In genomic region chr2:153014758-153015593, GRCm38 (mm10) we compare ENCODE assay signal across 8 mouse cellular contexts. TPM values are rescaled to one million over a fixed set of nuclear protein-coding genes. Genes with fewer than 3 reads are reported as not detected.
DNase-seq lines count a peak whose midpoint lies in the region; ATAC-seq and TF ChIP-seq lines count a peak whose summit lies in the region.

Gene Pdrg1, minus strand, starts transcription at chr2:153015427.

- intact Hi-C loops in heart, postnatal 25 days (cut with DNase I), result loop anchor here (2.0 to 10.0 kb wide), 3 partner anchors 73 to 330 kb away; partner anchors contain the start of gene Mcts2

- H3K27me3 ChIP-seq in forebrain, embryonic 15.5 days, result no peaks in the 10 kb centered on the region

- peak within 1 kb of the TSS; percentile 82 for H3K9ac ChIP-seq in ES-E14 (ENCODE audit: insufficient read depth, low read depth, low read length, poor library complexity, severe bottlenecking)
- peak within 1 kb of the TSS; percentile 64 for H3K9ac ChIP-seq in forebrain, embryonic 15.5 days (replicated peaks)

- peak; percentile 96 for ATAC-seq in forebrain, embryonic 15.5 days (replicated peaks)
- ATAC-seq in neutrophil, adult 5-6 weeks (ENCODE audit: extremely low read depth, insufficient number of reproducible peaks, low FRiP score, poor library complexity, severe bottlenecking), result peak; percentile 87

- 1% methylated on average over 54 of the region's 54 CpGs for WGBS in forebrain, embryonic 15.5 days
- WGBS in lung, adult 2 months, result 1% methylated on average over 54 of the region's 54 CpGs

- peak; percentile 97 for DNase-seq in ES-E14 (ENCODE audit: low read depth, low spot score)
- DNase-seq in cerebellum, adult 11-12 months, result peak; percentile 95
- DNase-seq in heart, postnatal 25 days (ENCODE audit: low spot score), result peak; percentile 86
- peak; percentile 91 to 98 for DNase-seq in layer of hippocampus, adult 18-20 months (ENCODE audit: low spot score in 2 of 2)
- DNase-seq in lung, adult 2 months, result peak; percentile 94
- peak; percentile 85 to 86 for DNase-seq in thymus, adult 18-20 months

- peak; percentile 71 for TF ChIP-seq CTCF in lung, adult 2 months (IDR thresholded peaks at IDR 0.05; ENCODE audit: insufficient read depth, low read length)

- in situ Hi-C loops in ES-E14 (cut with MboI; ENCODE audit: low sequenced_read_pairs in 2 of 2, unreplicated experiment in 2 of 2), result no loop called here

- no peaks in the 10 kb centered on the region for H3K9me3 ChIP-seq in ES-E14 (ENCODE audit: control insufficient read depth, insufficient read depth, low read depth, low read length)
- no peaks in the 10 kb centered on the region for H3K9me3 ChIP-seq in forebrain, embryonic 15.5 days

- H3K27ac ChIP-seq in ES-E14 (ENCODE audit: insufficient read depth, low read depth, low read length, poor library complexity, severe bottlenecking), result no peak within 1 kb of the TSS
- peak within 1 kb of the TSS; percentile 71 for H3K27ac ChIP-seq in forebrain, embryonic 15.5 days (replicated peaks)

- peaks cover 19% of the 10 kb centered on the region for H3K36me3 ChIP-seq in ES-E14 (ENCODE audit: control insufficient read depth, insufficient read depth, low read length, poor library complexity, severe bottlenecking)
- H3K36me3 ChIP-seq in forebrain, embryonic 15.5 days, result peaks cover 18% of the 10 kb centered on the region

- TF ChIP-seq POLR2A in lung, adult 2 months (IDR thresholded peaks at IDR 0.05; ENCODE audit: borderline replicate concordance, extremely low read depth, low read depth, low read length), result peak; percentile 94; the same call in 1 of the 2 replicates

- H3K4me1 ChIP-seq in ES-E14 (ENCODE audit: control insufficient read depth in 2 of 2, insufficient read depth in 2 of 2, low read length in 2 of 2, poor library complexity in 1 of 2), result peaks cover 0 to 6% of the 10 kb centered on the region in 2 experiments; a peak in 3 of 4 replicates
- peaks cover 31% of the 10 kb centered on the region for H3K4me1 ChIP-seq in forebrain, embryonic 15.5 days
- H3K4me1 ChIP-seq in lung, adult 2 months (ENCODE audit: control insufficient read depth, insufficient read depth, low read length), result peaks cover 5% of the 10 kb centered on the region; the same call in 1 of the 2 replicates

- peak within 1 kb of the TSS; percentile 69 for H3K4me2 ChIP-seq in forebrain, embryonic 15.5 days (replicated peaks)

- peak within 1 kb of the TSS; percentile 77 to 87 for H3K4me3 ChIP-seq in ES-E14 (ENCODE audit: insufficient read depth in 1 of 2, low read depth in 1 of 2, low read length in 2 of 2, poor library complexity in 1 of 2, severe bottlenecking in 1 of 2)
- peak within 1 kb of the TSS; percentile 64 for H3K4me3 ChIP-seq in forebrain, embryonic 15.5 days
- peak within 1 kb of the TSS; percentile 96 for H3K4me3 ChIP-seq in lung, adult 2 months (replicated peaks; ENCODE audit: extremely low read depth, low read depth, low read length)

TF ChIP-seq in ES-E14, 5 proteins besides CTCF, POLR2A, EP300 and RAD21:
- TF ChIP-seq ZNF384 (IDR thresholded peaks at IDR 0.05; ENCODE audit: low read depth, low read length) (no peak), CHD2 (IDR thresholded peaks at IDR 0.05; ENCODE audit: low read depth, low read length) (no peak), HCFC1 (IDR thresholded peaks at IDR 0.05; ENCODE audit: borderline replicate concordance, insufficient read depth, low read length) (no peak), ZC3H11A (IDR thresholded peaks at IDR 0.05; ENCODE audit: borderline replicate concordance, low read depth, low read length) (no peak), MAFK (IDR thresholded peaks at IDR 0.05; ENCODE audit: insufficient read depth, low read depth, low read length) (no peak)

RNA-seq across cellular contexts. Expression of gene Pdrg1, which starts in this region (rescaled TPM):
- total RNA-seq in ES-E14 (2012; rRNA removed), result 52.2 and 53.3 TPM in 2 replicates
- polyA plus RNA-seq in forebrain, embryonic 15.5 days (2015; fragmentation: Nextera tagmentation; extraction: Ambion mirVana), result 188 and 189 TPM in 2 replicates
- total RNA-seq in heart, postnatal 25 days (2021), result 100 to 1,000 TPM; 110 to 116 TPM
- total RNA-seq in layer of hippocampus, adult 18-20 months (2021), result 10 to 100 TPM; 40.5 to 42.9 TPM
- polyA plus RNA-seq in lung, adult 2 months (2012; rRNA removed), result 39.9 and 61.9 TPM in 2 replicates
- total RNA-seq in neutrophil, adult 5-6 weeks (2017), result 53.9 and 54.3 TPM in 2 replicates
